Mouse (Mus musculus): ENCODE measurements at regions not wholly inside any gene's neighbourhood (a gene's known extent, or its start where the extent isn't known, plus 50 kb on each side); places are given as distances from the start of the nearest gene placed in this dataset.

- DNase-seq: no peak
These were observed 593.9 kb upstream of the Castor2 start for GRCm38 (mm10) chr5:133505661-133506060.

DNA sequence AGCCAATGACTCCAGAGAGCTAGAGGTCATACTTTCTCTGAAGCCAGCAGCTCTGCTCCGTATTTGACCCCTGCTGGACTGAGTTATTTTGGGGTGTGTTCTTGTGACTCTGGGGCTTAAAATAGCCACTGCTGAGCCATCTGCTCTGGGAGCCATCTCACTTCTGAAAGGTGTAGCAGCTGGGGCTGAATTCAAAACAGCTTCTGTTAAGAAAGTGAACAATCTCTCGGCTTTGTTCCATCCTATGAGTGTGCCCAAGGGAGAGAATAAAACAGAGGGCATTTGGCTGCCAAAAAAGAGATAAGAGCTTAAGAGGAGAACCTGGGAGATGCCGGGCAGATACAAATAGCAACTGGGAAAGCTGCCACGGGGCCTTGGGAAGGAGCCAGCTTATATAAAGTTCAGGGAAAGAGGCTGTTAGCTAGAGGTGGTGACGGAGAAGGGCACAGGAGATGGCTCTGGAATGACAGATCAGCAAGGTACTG lies 611.7 kb upstream of the Castor2 start:
- DNase-seq: no peak

GRCm38 (mm10) chr5:133482291-133483086 lies 617.0 kb upstream of the Castor2 start:
- no peak for DNase-seq

DNA sequence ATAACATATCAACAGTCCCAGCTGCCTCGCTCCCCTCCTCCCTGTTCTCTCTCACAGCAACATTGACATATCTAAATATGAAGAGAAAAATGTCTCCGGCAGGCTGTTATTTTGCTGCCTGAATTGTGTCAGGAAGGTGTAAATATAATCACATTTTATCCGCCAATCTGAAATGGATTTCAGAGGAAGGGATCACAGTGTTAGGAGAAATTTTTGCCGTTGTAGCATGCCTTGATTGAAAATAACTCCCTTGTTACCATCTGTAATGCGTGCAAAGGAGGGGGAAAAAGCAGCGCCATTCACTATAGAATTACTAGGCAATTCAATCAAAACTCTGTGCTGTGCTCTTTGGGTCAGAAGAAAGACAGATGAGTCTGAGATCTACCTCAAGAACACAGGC lies 620.3 kb upstream of the Castor2 start:
- DNase-seq: no peak

- no peak for DNase-seq
These were observed 646.0 kb upstream of the Castor2 start for GRCm38 (mm10) chr5:133453349-133454049.

DNA sequence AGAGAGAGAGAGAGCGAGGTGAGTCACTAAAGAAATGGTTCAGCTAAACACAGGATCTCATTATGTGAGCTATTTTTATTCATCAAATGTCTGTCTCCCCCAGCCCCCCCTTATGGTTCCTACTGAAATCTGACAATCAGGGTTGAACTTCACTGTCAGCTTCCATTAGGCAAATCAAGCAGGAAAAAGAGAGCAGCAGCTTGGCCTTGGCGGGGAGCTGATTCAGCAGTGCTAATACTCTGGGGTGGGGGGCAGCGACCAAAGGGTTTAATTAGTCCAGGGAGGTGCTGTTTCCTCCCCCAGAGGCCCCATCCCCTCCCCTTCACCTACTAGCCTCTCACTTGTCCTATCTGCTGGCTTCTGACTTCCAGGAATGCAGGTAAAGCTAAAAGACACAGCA lies 649.6 kb upstream of the Castor2 start:
- DNase-seq: no peak

DNA sequence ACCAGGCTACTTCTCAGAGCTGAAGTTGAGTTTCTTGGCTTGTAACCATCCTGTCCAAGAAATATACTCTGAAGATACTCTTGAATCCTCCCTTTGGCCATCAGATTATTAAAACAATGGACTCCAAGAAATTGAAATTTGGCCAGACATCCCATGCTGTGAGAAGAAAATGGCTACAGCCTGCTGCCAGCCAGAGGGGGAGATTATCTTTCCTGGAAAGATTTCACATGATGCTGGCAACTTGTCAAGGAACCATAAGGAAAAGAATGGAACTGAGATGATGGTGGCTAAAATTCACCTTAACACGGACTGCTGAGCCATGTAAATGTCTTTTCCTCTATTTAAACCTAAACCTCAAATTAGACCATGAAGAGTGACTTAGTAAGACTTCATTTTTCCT lies 698.7 kb upstream of the Castor2 start:
- no peak for DNase-seq

GRCm38 (mm10) chr5:133389896-133390295 lies 709.6 kb upstream of the Castor2 start:
- DNase-seq: no peak

DNA sequence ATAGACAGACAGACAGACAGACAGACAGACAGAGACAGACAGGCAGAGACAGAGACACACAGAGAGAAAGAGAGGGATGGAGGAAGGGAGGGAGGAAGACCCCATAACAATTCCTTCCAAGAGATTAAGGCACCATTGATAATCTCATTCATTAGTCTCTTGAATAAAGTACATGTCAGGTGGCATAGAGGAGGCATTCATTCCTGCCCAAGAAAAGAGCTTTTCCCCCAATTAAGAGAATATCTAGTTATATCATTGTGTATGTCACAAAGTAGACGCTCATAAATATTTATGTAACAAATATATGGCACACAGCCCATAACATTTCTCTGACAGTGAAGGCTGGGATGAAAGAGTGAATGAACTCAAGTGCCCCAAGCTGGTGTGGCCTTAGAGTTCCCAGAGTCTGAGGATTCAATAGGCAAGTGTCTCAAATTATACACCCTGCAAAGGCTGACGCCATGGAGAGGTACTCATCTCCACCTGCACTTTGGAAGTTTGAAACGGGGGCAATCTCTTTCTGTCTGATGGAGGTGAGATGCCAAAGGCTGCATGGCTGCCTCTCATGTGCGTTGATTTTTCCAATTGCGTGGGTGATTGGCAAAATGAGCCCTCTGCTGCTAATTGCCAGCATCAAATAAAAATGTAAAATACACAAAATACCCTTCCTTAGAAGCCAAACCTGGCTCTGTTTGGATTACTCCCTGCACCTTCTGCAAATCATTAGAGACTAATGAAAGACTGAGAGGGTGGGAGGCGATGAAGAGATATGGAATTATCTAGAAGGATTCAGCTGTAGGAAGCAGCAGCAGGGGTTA lies 710.3 kb upstream of the Castor2 start:
- no peak for DNase-seq

- no peak for DNase-seq
These were observed 713.8 kb upstream of the Castor2 start for GRCm38 (mm10) chr5:133385374-133386349.

GRCm38 (mm10) chr5:133365771-133366170 lies 733.7 kb upstream of the Castor2 start:
- DNase-seq: no peak

DNA sequence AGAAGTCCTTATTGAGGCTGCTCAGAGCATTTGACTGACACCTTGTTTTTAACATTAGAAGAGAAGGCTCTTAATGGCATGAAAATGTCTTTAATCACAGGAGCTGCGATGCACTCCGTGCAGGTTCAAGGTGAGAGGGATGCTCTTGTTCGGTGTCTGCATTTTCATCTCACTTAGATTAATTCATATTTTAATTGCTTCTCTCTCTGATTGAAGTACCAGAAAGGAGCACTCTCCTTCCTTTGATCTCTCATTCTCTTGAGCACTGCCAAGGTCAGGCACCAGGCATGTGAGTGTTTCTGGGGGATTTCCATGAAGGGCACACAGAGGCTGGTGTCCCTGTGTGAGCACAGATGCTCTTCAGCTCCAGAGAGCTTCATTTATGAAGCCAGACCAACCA lies 752.0 kb upstream of the Castor2 start:
- no peak for DNase-seq

DNA sequence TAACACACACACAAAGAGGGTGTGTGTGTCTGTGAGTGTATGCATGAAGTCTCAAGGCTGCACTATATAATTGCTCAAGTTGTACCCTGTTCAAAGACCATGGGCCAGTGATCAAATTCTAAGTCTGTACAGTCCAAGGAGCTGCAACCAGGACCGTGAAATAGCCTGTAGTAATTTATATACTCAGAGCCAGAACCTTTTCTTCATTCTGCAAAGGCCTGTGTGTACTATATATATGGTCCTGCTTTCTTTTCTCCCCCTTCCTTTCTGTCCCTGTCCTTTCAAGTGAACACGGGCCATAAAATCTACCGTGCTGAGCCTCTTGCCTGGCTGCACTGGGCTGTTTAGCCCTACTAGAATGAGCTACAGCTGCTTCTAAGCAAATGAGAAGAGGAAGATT lies 757.5 kb upstream of the Castor2 start:
- DNase-seq: no peak

DNA sequence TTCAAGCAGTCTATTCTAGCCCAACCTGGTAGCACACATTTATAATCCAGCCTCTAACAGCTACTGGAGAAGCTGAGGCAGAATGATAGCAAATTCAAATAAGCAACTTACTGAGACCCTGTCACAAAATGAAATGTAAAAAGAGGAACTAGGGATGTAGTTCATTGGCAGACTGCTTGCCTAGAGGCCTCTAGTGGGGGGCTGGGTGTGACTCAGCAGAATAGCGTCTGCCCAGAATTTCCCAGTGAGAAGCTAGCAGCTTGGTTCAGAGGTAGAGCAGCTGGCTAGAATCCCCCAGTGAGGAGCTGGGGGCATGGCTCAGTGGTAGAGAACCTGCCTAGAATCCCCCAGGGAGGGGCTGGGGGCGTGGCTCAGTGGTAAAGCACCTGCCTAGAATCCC lies 777.5 kb upstream of the Auts2 start:
- no peak for DNase-seq

DNA sequence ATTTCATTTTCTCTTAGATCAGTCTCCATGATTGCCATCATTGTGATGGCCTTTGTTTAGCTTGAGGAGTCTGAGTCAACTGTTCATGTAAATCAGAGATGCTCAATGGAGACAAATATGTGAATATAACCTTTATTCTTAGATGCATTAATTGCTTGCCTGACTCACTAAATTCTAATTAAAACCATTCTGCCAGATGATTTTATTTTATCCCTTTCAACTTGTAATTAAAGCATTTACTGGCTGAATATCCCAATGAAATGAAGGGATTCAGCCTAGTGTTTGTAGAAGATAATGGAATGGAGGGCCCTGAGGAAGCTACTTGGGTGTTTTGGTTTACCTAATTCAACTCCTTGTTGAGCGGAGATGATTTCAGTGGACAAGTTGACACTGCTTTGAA lies 777.1 kb upstream of the Auts2 start:
- DNase-seq: no peak

DNA sequence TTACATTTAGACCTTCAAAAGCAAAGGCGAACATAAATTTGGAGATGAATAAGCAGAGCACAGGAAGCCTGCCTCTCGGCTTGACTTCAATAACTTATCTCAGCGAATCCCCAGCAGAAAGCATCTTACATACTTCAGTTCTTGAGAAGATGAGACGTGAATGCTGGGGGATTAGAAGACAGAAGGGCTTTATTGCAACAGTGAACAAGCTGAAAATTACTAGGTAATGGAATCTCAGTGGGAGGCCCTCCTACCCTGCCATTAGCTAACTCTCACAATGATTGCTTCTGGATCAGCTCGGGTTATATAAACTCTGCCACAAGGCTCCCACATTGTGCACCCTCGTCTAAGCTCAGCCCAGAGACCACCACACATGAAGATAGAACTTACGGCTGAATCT lies 770.9 kb upstream of the Auts2 start:
- DNase-seq: no peak

DNA sequence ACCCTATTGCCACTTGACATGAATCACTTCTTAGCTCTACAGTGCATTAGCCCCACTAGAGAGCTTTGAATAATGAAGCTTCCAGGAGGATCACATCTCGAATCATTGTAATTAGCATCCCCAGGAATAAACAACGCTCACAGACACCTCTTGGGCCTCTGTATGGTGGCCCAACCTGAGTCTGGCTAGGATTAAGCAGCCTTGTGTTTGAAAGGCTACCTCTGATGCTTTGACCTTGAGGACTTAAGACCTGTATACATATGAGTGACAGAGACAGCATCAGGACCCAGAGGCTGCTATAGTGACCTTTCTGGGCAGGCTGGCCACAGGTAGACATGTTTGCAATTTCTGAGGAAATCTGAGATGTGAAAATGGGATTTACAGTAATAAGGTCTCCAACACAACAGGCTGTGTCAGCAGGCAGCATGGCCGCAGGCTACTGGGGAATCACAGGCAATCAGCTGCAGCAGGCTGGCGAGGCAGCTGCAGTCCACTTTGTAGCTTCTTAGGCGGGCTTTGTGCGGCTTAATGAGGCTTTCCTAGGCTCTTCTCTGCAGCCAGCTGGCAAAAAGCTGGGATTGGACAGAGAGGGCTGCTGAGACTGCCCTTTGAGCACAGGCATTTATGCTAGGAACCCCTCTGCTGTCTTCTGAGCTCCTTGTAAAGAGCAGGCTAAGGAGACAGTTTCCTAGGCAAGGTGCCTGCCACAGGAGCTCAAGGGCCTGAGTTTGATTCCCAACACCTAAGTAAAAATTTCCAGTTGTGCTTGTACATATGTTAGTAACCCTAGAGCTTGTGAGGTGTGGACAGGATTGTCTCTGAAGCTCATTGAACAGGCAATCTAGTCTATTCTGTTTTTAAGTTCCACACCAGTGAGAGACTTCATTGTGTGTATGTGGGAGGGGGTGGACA lies 768.1 kb upstream of the Auts2 start:
- no peak for DNase-seq

GRCm38 (mm10) chr5:133267887-133268286 lies 724.7 kb upstream of the Auts2 start:
- DNase-seq: no peak

DNA sequence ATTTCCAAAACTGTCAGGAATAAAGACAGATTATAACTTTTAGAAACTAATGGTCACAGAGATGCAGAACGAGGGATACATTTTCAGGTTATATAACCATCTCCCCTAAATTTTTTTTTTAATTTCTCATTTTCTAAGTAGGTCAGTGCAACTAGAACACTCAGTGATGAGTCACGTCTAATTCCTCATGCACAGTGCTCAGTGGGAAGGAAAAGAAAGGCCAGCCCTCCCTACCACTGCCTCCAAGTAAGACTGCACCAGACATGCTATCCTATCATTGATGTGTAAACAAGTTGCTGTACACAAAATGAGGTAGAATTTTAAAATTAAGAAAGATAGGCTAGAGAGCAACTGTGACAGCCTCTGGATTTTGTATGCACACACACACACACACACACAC lies 724.2 kb upstream of the Auts2 start:
- no peak for DNase-seq

DNA sequence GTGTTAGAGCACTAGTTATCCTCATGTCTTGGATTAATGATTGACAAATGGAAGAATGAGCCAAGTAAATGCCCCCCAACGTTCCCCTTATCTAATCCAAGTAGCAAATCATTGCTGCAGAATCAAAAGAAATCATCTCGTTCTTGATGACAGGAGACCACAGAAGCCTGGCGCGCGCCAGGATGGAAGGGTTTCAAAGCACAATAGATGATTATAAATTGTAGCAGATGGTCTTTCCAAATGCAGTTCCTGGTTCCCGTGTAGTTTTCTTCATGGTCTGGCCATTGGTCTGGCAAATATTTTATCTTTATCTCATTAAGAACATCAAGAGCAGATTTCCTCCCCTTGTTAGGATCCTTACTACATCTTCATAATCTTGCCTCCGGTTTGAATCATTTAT lies 721.8 kb upstream of the Auts2 start:
- no peak for DNase-seq

- DNase-seq: no peak
These were observed 675.7 kb upstream of the Auts2 start for GRCm38 (mm10) chr5:133218801-133219200.
